8 mouse cellular contexts compared by ENCODE assay signal in genomic region chrX:10993005-10993377, GRCm38 (mm10).
DNase-seq lines count a peak whose midpoint lies in the region; ATAC-seq and TF ChIP-seq lines count a peak whose summit lies in the region.

No protein-coding gene starts in this region.

- no peak for TF ChIP-seq CTCF in liver, postnatal 0 days (IDR thresholded peaks at IDR 0.05; ENCODE audit: low read depth)
- TF ChIP-seq CTCF in stomach, postnatal 0 days (IDR thresholded peaks at IDR 0.05; ENCODE audit: low read depth): no peak

- no peak overlapping the region for H3K27ac ChIP-seq in embryonic facial prominence, embryonic 15.5 days (replicated peaks)
- peak overlapping the region; percentile 81 for H3K27ac ChIP-seq in hindbrain, embryonic 15.5 days (replicated peaks)
- H3K27ac ChIP-seq in liver, postnatal 0 days (ENCODE audit: low read depth): no peak overlapping the region
- H3K27ac ChIP-seq in stomach, postnatal 0 days (replicated peaks): no peak overlapping the region

- H3K9ac ChIP-seq in embryonic facial prominence, embryonic 15.5 days: no peak overlapping the region
- H3K9ac ChIP-seq in hindbrain, embryonic 15.5 days: no peak overlapping the region
- H3K9ac ChIP-seq in liver, postnatal 0 days (replicated peaks): no peak overlapping the region
- no peak overlapping the region for H3K9ac ChIP-seq in stomach, postnatal 0 days (ENCODE audit: low read length)

- peak; percentile 34; the same call in 1 of the 2 replicates for ATAC-seq in embryonic facial prominence, embryonic 15.5 days (ENCODE audit: insufficient number of reproducible peaks, low FRiP score, low TSS enrichment, low read depth)
- ATAC-seq in hindbrain, embryonic 15.5 days (ENCODE audit: low FRiP score, low read depth): peak; percentile 78
- no peak for ATAC-seq in liver, postnatal 0 days
- ATAC-seq in stomach, postnatal 0 days (ENCODE audit: low FRiP score, low TSS enrichment): peak; percentile 45; the same call in 1 of the 2 replicates

- H3K27me3 ChIP-seq in embryonic facial prominence, embryonic 15.5 days: 0 out of 2 replicates have a peak, but pooled peaks cover 7% of the 10 kb centered on the region
- H3K27me3 ChIP-seq in hindbrain, embryonic 15.5 days: no peaks in the 10 kb centered on the region
- H3K27me3 ChIP-seq in liver, postnatal 0 days (ENCODE audit: insufficient read depth, low read length): no peaks in the 10 kb centered on the region
- H3K27me3 ChIP-seq in stomach, postnatal 0 days (ENCODE audit: control insufficient read depth, insufficient read depth, low read length): no peaks in the 10 kb centered on the region

- H3K36me3 ChIP-seq in embryonic facial prominence, embryonic 15.5 days: no peaks in the 10 kb centered on the region
- no peaks in the 10 kb centered on the region for H3K36me3 ChIP-seq in hindbrain, embryonic 15.5 days
- H3K36me3 ChIP-seq in liver, postnatal 0 days (replicated peaks; ENCODE audit: insufficient read depth, low read length): no peaks in the 10 kb centered on the region
- H3K36me3 ChIP-seq in stomach, postnatal 0 days (ENCODE audit: control insufficient read depth, insufficient read depth, low read length): no peaks in the 10 kb centered on the region

- peaks cover 17% of the 10 kb centered on the region for H3K4me1 ChIP-seq in embryonic facial prominence, embryonic 15.5 days
- H3K4me1 ChIP-seq in hindbrain, embryonic 15.5 days (replicated peaks): peaks cover 19% of the 10 kb centered on the region
- H3K4me1 ChIP-seq in liver, postnatal 0 days (ENCODE audit: insufficient read depth): no peaks in the 10 kb centered on the region
- H3K4me1 ChIP-seq in stomach, postnatal 0 days (replicated peaks; ENCODE audit: control insufficient read depth, insufficient read depth): no peaks in the 10 kb centered on the region

- H3K9me3 ChIP-seq in embryonic facial prominence, embryonic 15.5 days (replicated peaks): no peaks in the 10 kb centered on the region
- H3K9me3 ChIP-seq in hindbrain, embryonic 15.5 days: no peaks in the 10 kb centered on the region
- no peaks in the 10 kb centered on the region for H3K9me3 ChIP-seq in liver, postnatal 0 days (ENCODE audit: low read length)
- H3K9me3 ChIP-seq in stomach, postnatal 0 days (ENCODE audit: control insufficient read depth, low read length): no peaks in the 10 kb centered on the region

- H3K4me3 ChIP-seq in embryonic facial prominence, embryonic 15.5 days (replicated peaks): no peak overlapping the region
- H3K4me3 ChIP-seq in hindbrain, embryonic 15.5 days: no peak overlapping the region
- no peak overlapping the region for H3K4me3 ChIP-seq in liver, postnatal 0 days (ENCODE audit: low read depth, low read length)
- H3K4me3 ChIP-seq in stomach, postnatal 0 days (ENCODE audit: low read depth, low read length): no peak overlapping the region

- no peak for TF ChIP-seq EP300 in liver, postnatal 0 days (IDR thresholded peaks at IDR 0.05; ENCODE audit: low read depth)
- no peak for TF ChIP-seq EP300 in stomach, postnatal 0 days (optimal IDR thresholded peaks at IDR 0.05)

- peak overlapping the region; percentile 42 for H3K4me2 ChIP-seq in embryonic facial prominence, embryonic 15.5 days (replicated peaks)
- H3K4me2 ChIP-seq in hindbrain, embryonic 15.5 days: peak overlapping the region; percentile 50
- H3K4me2 ChIP-seq in liver, postnatal 0 days (ENCODE audit: low read depth, low read length): peak overlapping the region; percentile 57
- H3K4me2 ChIP-seq in stomach, postnatal 0 days (replicated peaks; ENCODE audit: low read depth): peak overlapping the region; percentile 45; the same call in 1 of the 2 replicates

- DNase-seq in adrenal gland, postnatal 25 days: peak; percentile 1
- DNase-seq in adrenal gland, adult 8-10 months: no peak
- DNase-seq in Muller cell, postnatal 12 days (ENCODE audit: inconsistent ontology term): peak; percentile 48
- no peak for DNase-seq in liver, postnatal 0 days
- DNase-seq in stomach, postnatal 0 days (ENCODE audit: low spot score): peak; percentile 18
- no peak for DNase-seq in layer of hippocampus, postnatal 14 days (ENCODE audit: low spot score in 2 of 2)

- 34% methylated on average over 6 of the region's 6 CpGs for WGBS in embryonic facial prominence, embryonic 15.5 days
- 19% methylated on average over 6 of the region's 6 CpGs for WGBS in hindbrain, embryonic 15.5 days
- WGBS in liver, postnatal 0 days (ENCODE audit: insufficient replicate concordance): 45% methylated on average over 6 of the region's 6 CpGs
- WGBS in stomach, postnatal 0 days: 38% methylated on average over 6 of the region's 6 CpGs

Comparison
In these comparisons a context has a peak if more than half of its experiments do, and no peak if none do; other contexts are left out.
1. DNase-seq: peak in adrenal gland, postnatal 25 days (single experiment), Muller cell, postnatal 12 days (single experiment) and stomach, postnatal 0 days (single experiment); none in adrenal gland, adult 8-10 months (single experiment), liver, postnatal 0 days (single experiment) and layer of hippocampus, postnatal 14 days (0 of 2).
2. Peak in every context shown above with its lines, with median percentiles within 50 percentile points of each other: H3K4me2 ChIP-seq.